Mouse (Mus musculus): ENCODE data around the gene Hist1h3i.
"Not testable (repeated sequence)": the region's sequence is repeated elsewhere in the genome, so short reads cannot be mapped to it uniquely, and the experiment has no call there.

Gene Hist1h3i

DNA sequence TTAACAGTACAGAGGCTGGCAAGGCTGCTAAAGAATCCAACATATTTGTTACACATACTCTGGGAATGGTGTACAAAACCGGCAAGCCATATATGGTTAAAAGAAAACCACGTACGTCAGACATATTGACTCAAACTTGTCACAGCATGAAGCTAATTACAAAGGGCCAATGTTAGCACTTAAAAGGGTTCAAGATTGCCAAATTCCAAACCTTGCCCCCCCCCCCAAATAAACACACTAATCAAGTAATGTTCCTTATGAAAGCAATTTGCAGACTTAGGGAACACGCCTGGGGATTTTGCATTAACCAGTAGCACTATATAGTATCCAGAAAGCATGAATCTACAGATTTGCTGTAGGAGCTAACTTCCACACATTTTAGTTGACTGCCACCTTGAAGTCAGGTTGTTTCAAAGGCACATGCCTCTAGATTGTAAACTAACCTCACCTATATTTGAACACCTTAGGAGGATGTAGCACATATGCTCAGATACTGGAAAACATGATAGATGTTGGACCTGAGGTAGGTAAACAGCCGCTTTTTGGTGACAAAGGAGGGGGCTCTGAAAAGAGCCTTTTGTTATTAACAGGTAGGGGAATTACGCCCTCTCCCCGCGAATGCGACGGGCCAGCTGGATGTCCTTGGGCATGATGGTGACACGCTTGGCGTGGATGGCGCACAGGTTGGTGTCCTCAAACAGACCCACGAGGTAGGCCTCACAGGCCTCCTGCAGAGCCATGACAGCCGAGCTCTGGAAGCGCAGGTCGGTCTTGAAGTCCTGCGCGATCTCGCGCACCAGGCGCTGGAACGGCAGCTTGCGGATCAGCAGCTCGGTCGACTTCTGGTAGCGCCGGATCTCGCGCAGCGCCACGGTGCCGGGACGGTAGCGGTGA is 562 bp downstream of the Hist1h3i start:
- not testable (repeated sequence) for DNase-seq

DNA sequence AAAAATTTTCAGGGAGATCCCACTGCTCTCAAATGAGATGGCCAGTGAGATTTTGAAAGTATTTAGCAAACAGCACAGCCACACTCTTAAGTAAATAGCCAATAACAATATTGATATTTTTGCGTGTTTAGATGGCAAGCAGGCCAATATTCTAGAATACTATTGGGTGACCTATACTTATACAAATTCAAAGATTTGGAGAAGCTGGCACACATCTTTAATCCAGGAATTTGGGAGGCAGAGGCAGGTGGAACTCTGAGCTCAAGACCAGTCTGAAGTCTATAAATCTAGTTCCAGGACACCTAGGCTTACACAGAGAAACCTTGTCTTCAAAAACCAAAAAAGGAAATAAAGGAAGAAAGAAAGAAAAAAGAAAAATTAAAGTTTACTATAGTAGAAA is 1.5 kb downstream of the Hist1h3i start:
- DNase-seq = no peak

DNA sequence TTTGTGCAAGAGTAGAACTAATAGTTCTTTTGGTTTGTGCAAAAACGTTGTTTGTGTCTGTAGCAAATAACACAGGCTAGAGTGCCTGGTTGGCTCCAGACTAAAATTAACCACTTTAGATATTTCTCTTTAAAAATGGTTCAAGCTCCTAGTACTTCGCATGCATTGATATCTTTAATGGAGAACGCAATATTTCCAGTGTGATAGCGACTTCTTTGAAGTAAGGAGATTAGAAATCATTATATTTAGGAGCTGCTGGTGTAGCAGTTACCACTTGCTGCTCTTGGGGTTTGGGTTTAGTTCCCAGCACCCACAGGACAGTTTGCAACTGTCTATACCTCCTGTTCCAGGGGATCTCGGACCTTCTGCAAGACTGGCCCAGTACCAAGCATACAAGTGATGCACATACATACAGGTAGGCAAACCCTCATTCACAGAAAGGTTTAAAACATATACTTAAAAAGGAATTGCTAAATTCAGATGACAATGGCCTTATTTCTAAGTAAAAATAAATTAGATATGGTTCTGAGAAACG is 2.1 kb downstream of the Hist1h3i start:
- no peak for DNase-seq

DNA sequence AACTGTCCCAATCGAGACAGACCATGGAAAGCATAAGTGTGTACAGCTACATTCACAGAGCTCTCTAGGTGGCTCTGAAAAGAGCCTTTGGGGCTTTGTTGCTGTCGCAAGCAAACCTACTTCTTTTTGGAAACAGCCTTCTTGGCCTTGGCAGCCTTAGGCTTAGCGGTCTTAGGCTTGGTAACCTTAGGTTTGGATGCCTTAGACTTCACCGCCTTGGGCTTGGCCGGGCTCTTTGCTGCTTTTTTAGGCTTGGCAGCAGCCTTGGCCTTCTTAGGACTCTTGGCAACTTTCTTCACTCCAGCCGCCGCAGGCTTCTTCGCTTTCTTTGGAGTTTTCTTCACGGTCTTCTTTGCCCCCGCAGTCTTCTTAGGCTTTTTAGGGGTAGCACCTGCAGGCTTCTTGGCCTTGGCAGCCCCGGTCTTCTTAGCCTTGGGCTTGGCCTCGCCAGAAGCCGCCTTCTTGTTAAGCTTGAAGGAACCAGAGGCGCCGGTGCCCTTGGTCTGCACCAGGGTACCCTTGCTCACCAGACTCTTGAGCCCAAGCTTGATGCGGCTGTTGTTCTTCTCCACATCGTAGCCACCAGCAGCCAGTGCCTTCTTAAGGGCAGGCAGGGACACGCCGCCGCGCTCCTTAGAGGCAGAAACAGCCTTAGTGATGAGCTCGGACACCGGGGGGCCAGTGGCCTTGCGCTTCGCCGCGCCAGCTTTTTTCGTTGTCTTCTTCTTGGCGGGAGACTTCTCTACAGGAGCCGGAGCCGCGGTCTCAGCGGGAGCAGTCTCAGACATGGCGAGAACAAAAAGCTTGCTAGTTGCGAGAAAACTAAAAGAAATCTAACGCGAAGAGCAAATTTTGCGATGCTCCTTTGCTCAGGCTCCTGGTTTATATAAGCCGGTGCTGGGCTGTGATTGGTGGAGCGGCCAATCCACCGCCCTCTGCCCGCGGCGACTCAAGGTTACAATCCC is 3.1 kb downstream of the Hist1h3i start, which contains the start of gene Hist1h1b:
Gene Hist1h1b (minus strand): TSS at position 859 of the 965 bp plus-strand sequence.
- DNase-seq = peak; percentile 33

DNA sequence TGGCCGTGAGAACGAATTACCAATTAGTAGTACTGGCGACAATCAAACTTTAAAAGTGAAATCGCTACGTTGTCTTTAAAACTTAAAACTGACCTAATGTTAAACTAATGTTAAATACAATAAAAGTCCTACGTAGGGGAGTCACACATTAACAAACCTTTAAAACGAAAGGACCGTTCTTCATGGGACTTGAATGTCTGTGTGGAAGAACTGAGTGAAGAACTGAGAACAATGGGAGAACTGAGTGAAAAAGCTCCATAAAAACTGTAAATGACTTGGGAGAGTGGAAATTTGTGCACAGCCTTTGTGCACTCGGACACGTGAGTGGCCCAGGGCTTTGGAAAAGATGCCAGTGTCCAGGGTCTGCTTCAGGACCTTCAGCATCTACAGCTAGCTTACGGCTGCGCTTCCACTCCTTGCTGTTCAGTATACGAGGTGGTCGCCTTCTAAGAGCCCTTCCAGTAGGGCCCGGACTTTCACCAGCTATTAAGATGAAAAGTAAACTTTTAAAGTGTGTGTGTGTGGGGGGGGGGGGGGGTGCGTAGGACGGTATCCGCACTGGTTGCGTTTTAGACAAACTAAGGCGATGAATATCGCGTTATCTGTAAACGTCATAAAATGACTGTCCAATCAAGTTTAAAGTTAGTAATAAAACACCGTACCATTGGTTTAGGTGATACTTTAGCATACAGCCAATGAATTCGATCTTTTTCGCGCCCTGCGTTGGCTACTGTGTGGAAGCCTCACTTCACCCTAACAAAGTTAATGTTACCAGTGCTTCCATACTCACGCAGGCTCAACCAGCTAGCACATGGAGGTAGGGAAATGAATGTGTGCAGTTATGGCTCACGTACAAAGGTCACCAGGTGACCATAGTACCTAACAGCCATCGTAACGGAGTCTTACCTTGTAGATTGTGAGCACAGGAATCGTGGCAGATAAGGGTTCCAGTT is 4.1 kb downstream of the Hist1h3i start:
- peak; percentile 67 for DNase-seq

DNA sequence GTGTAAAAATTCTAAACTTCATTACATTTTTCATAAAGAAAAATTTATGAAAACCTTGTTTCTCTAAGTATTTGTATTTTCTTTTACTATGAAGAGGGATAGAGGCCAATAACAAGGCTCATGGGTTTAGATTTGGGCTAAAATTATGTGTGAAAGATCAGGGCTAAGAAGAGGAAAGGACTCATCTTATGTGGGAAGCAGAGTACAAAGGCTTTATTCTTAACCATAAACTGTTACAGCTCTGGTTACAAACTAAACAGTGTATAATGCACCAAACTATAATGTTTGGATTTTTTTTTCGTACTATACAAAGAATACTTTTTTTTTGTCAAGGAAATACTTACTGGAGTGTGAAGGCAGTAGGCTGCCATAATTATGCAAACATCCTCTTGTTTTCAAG is 27.5 kb downstream of the Hist1h3i start:
- no peak for DNase-seq

DNA sequence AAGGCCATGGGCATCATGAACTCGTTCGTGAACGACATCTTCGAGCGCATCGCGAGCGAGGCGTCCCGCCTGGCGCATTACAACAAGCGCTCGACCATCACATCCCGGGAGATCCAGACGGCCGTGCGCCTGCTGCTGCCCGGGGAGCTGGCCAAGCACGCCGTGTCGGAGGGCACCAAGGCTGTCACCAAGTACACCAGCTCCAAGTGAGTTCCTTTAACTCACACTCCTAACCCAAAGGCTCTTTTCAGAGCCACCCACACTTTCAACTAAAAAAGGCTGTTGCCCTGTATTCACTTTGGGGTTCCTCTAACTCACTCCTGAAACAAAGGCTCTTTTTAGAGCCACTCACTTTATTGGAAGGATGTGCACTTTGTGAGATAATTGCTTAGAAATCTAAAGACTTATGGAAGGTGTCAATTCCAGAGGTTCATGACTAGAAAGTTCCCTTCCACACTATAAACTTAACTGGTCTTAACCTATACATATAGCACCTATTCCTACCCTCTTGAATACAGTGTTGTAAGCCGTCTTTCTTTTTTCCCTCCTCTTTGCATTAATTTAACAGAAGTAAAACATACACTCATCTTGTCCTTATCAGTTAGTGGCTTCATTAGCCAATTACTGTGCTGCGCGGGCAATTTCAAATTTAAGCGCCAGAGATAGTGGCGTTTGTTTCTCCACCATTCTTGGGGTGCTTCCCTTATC is 28.7 kb downstream of the Hist1h3i start:
- not testable (repeated sequence) for DNase-seq

DNA sequence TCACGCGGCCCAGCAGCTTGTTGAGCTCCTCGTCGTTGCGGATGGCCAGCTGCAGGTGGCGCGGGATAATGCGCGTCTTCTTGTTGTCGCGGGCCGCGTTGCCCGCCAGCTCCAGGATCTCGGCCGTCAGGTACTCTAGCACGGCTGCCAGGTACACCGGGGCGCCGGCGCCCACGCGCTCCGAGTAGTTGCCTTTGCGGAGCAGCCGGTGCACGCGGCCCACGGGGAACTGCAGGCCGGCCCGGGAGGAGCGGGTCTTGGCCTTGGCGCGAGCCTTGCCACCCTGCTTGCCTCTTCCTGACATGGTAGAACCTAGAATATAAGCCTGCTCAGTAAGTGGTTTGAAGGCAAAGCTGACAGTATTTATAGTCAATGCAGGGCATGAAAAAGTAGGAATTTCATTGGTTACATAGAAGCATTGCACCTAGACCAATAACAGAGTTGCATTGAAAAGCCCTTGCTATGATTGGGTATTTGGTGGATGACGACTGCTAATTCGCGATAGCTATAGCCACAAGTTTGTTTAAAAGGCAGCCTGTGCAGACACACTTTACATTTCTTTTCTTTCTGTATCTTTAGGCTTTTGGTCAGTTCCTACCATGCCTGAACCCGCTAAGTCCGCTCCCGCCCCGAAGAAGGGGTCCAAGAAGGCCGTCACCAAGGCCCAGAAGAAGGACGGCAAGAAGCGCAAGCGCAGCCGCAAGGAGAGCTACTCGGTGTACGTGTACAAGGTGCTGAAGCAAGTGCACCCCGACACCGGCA is 29.5 kb downstream of the Hist1h3i start, which contains the start of the genes Hist1h2ak and Hist1h2bn:
Gene Hist1h2ak (minus strand): TSS at position 304 of the 762 bp plus-strand sequence.
Gene Hist1h2bn (plus strand): TSS at position 600 of the 762 bp plus-strand sequence.
- peak; percentile 90 for DNase-seq

DNA sequence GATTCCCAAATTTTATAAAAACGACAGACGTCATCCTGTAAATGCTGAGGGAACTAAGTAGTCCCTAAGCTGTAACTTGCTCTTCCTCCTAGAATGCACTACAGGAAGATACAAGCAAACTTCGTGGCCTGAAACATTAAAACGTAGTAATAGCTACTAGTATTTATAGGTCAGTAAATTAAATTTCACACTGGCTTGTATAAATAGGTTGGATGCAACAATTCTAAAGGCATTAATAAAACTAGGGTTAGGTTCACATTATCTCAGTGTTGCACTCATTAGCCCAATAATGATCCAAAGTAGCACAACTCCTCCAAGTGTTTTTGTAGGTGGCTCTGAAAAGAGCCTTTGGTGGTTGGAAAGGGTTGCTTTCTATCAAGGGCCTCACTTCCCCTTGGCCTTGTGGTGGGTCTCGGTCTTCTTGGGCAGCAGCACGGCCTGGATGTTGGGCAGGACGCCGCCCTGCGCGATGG is 30.1 kb downstream of the Hist1h3i start:
- no peak for DNase-seq

DNA sequence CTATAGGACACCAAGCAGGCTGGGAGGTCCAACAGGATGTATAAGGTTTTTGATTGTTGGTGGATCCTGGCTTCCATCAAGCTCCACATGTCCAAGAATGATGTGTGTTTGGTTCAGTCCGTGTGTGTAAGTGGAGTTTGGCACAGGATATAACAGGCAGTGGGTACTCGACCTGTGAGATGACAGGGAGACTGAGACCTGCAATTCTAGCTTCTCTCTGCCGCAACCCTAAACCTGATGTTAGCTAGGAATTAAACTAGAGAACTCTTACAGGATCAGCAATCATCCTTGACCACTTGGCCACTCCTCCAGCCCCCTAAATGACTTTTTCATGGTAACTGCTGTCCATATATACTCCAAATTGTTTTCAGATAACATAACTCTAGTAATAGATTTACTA is 30.8 kb downstream of the Hist1h3i start:
- DNase-seq = no peak

DNA sequence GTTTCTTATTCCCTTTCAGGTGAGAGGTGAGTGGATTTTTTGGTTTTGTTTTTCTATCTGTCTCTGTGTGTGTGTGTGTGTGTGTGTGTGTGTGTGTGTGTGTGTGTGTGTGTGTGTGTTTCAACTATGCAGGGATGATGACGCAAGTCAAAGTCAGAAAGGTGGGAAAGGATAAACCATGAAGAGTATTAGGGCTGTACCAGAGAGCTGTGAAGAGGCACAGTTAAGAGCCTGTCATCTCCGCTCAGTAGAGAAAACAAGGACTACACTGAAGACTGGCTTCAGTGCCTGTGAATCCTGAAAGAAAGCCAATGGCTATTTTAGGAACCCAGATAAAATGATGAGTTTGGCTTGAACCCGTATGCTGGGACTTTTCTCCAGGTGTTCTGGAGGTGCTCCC is 31.3 kb downstream of the Hist1h3i start:
- no peak for DNase-seq

DNA sequence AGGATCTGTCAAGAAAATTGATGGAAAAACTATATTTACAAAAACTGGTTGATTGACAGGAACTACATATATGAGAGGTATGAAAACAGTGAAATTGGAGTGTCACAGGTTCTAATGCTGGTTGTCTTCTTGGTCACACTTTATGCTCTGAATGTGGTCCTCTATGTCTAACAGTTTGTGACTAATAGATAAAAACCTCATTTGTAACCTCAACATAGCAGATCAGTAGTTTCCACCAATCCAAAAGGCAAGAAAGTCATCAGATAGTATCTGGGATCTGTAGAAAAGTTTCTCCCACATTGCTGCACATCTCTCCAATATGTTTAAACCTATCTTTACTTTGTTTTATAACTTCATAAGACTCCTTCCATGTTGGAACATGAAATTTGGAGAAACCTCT is 31.8 kb downstream of the Hist1h3i start:
- no peak for DNase-seq

DNA sequence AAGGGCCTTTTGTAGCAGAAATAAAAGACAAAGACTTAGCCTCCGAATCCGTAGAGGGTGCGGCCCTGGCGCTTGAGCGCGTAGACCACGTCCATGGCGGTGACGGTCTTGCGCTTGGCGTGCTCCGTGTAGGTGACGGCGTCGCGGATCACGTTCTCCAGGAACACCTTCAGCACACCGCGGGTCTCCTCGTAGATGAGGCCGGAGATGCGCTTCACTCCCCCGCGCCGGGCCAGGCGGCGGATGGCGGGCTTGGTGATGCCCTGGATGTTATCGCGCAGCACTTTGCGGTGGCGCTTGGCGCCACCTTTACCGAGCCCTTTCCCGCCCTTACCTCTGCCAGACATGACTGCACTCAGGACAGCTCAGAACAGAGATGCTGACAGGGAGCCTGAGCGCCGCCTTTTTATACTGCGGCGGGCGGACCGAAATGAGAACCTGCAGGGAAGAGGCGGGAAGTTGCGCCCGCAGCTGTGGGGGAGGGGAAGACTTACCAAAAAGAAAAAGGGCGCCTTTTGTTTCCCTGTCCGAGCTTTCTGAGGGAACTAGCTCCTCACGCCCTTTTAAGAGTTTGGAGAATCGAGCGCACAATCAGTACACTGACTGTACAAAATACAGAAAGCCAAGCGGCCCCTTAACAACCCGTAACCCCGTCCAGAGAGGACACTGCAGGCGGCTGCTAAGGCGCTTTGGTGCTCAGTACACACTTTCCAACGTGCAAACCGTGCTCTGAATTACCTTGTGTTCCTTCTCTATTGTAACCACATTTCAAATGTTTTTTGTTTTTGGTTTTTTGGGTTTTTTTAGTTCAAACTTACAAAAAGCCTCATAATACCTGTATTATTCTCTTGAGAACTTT is 32.8 kb downstream of the Hist1h3i start, which contains the start of gene Hist1h4k:
Gene Hist1h4k (minus strand): TSS at position 347 of the 859 bp plus-strand sequence.
- DNase-seq = peak; percentile 93

DNA sequence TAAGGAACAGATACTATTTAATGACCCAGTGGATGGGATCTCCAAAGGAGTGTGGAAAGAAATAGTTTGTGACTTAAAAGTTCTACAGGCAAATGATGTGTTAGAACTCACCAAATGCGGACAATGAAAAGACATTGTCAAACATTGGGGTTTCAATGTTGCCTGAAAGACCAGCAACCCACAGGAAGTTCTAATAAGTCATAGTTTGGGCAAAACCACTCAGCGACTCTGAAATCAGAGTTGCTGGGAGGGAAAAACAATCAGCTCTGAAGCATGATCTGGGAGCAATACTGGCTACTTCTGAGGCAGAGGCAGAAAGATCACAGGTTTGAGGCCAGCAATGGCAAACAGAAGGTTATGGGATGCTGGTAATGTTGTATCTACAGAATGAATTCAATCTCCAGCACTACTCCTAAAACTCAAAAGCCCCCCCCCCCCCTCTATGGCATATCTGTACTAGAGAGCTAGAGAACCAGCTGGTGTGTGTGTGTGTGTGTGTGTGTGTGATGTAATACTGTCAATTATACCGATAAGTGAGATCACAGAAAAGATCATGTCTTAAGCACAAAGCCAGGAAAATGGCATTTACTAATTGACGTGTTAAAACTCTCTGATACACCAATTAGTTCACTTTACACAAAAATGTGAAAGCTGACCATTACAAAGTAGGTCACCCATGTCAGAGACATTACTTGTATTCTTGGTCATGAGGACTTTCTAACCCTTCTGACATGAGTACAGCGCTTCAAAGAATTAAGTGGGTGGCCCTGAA is 33.6 kb downstream of the Hist1h3i start:
- no peak for DNase-seq

DNA sequence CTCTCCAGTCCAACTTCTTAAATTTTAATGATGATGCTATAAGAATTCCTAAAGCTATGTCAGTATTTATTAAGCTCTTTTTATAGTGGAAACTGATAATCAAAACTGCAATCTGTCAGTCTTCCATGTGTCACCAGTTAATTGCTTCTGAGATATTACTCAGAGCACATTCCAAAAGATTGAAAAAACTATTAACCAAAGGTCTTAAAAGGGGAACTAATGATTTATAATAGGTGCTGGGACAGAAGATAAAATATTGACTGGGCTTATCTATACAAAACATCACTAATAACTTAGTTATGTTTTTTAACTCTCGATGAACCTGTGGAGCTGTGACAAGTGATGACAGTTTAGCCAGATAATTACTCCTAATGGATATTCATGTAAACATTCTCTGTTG is 38.2 kb downstream of the Hist1h3i start:
- DNase-seq = no peak

DNA sequence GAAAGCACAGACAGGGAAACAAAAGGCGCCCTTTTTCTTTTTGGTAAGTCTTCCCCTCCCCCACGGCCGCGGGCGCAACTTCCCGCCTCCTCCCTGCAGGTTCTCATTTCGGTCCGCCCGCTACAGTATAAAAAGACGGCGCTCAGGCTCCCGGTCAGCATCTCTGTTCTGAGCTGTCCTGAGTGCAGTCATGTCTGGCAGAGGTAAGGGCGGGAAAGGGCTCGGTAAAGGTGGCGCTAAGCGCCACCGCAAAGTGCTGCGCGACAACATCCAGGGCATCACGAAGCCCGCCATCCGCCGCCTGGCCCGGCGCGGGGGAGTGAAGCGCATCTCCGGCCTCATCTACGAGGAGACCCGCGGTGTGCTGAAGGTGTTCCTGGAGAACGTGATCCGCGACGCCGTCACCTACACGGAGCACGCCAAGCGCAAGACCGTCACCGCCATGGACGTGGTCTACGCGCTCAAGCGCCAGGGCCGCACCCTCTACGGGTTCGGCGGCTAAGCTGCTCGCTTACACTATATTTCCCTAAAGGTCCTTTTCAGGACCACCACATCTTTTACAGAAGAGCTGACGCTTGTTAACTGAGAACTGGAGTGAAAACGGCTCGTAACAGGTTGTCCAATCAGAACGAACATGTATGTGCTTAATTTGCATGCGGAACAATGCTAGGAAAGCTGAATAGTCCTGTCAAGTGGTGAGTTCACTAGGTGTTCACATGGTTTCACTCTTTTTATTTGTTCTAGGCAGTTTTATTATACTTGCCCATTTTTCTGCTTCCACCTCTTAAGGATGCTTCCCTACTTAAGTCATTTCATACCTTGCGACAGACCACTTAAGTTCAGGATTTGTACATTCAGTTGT is 48.0 kb downstream of the Hist1h3i start, which contains the start of gene Hist1h4j:
Gene Hist1h4j (plus strand): TSS at position 159 of the 862 bp plus-strand sequence.
- peak; percentile 82 for DNase-seq

Data from layer of hippocampus, adult 9-11 months (tissue).